Mouse (Mus musculus) limb, embryonic 13.5 days (tissue): Measurements from ENCODE around the gene Klk7. TPM values are rescaled to one million over a fixed set of nuclear protein-coding genes. Genes with fewer than 3 reads are reported as not detected.

ENCODE experiments used
- ATAC-seq: fragments of 200-750 bp; cut with Nextera tagmentation; 2 replicates; pipeline ENCODE4 v1.8.0; 2017; ENCODE audit warnings: low read depth, moderate number of reproducible peaks, moderate TSS enrichment; ENCODE audit not compliant: low FRiP score
- H3K27ac ChIP-seq: fragments of 300-500 bp; sonication (generic); 2 replicates; pipeline ENCODE4 v1.5.1; 2015; ENCODE audit warnings: inconsistent platforms, mild to moderate bottlenecking, moderate library complexity
- H3K27me3 ChIP-seq: fragments of 300-500 bp; sonication (generic); 2 replicates; pipeline ENCODE4 v1.6.1; 2015; ENCODE audit warnings: mild to moderate bottlenecking, inconsistent platforms
- H3K36me3 ChIP-seq: fragments of 300-500 bp; sonication (generic); 2 replicates; pipeline ENCODE4 v1.6.1; 2015; ENCODE audit warnings: inconsistent platforms, mild to moderate bottlenecking, moderate library complexity
- H3K4me1 ChIP-seq: fragments of 300-500 bp; sonication (generic); 2 replicates; pipeline ENCODE4 v1.6.1; 2015; ENCODE audit warnings: inconsistent platforms
- H3K4me2 ChIP-seq: fragments of 300-500 bp; sonication (generic); replicated peaks from 2 replicates; pipeline ENCODE4 v1.6.1; 2015; ENCODE audit warnings: inconsistent platforms, mild to moderate bottlenecking, moderate library complexity
- H3K4me3 ChIP-seq: fragments of 300-500 bp; sonication (generic); 2 replicates; pipeline ENCODE4 v1.5.1; 2015; ENCODE audit warnings: moderate library complexity, mild to moderate bottlenecking, inconsistent platforms
- H3K9ac ChIP-seq: fragments of 300-500 bp; sonication (generic); 2 replicates; pipeline ENCODE4 v1.6.1; 2015; ENCODE audit warnings: mild to moderate bottlenecking, inconsistent platforms
- H3K9me3 ChIP-seq: fragments of 300-500 bp; sonication (generic); 2 replicates; pipeline ENCODE4 v1.6.1; 2016; ENCODE audit warnings: inconsistent platforms
- WGBS: fragments of 180-500 bp; shearing (Covaris S2); methylation state at CpG from one replicate; pipeline ENCODE4 v1.1.7; 2015; 5-methylcytosine and 5-hydroxymethylcytosine counted together
- polyA plus RNA-seq: library from polyadenylated mRNA; unstranded; fragments of >200 nt; fragmentation: Nextera tagmentation; extraction: Ambion mirVana; gene quantifications from 2 replicates; pipeline ENCODE4 v1.2.1, GENCODE M21; 2015

The Klk7 gene
- polyA plus RNA-seq, 1 experiment from 2014 or later: not detected

- Histone ChIP-seq H3K27ac (no peak overlapping the region), H3K4me2 (no peak overlapping the region), H3K9ac (no peak overlapping the region), H3K4me3 (no peak overlapping the region), H3K4me1 (no peaks in the 10 kb centered on the region), H3K36me3 (no peaks in the 10 kb centered on the region), H3K9me3 (no peaks in the 10 kb centered on the region), H3K27me3 (no peaks in the 10 kb centered on the region)
- WGBS: 80% methylated on average over 9 of the region's 9 CpGs
- ATAC-seq: no peak
Measured at GRCm38 (mm10) chr7:43854642-43855380, 43.7 kb downstream of the Klk7 start.

- no peaks in the 10 kb centered on the region for H3K4me1 ChIP-seq
- H3K4me2 ChIP-seq: no peak overlapping the region
- no peak overlapping the region for H3K27ac ChIP-seq
- no peaks in the 10 kb centered on the region for H3K27me3 ChIP-seq
- no peak for ATAC-seq
- WGBS: 77% methylated on average over 3 of the region's 3 CpGs
- no peaks in the 10 kb centered on the region for H3K36me3 ChIP-seq
- H3K9me3 ChIP-seq: no peaks in the 10 kb centered on the region
- H3K4me3 ChIP-seq: no peak overlapping the region
- H3K9ac ChIP-seq: no peak overlapping the region
Measured at GRCm38 (mm10) chr7:43855709-43856108, 44.6 kb downstream of the Klk7 start.

GRCm38 (mm10) chr7:43856307-43856706 is 45.2 kb downstream of the Klk7 start:
- Histone ChIP-seq H3K4me2 (no peak overlapping the region), H3K9ac (no peak overlapping the region), H3K27me3 (no peaks in the 10 kb centered on the region), H3K4me1 (no peaks in the 10 kb centered on the region), H3K9me3 (no peaks in the 10 kb centered on the region), H3K36me3 (no peaks in the 10 kb centered on the region), H3K27ac (no peak overlapping the region), H3K4me3 (no peak overlapping the region)
- 80% methylated on average over 7 of the region's 7 CpGs for WGBS
- no peak for ATAC-seq

- Histone ChIP-seq H3K9ac (no peak overlapping the region), H3K36me3 (no peaks in the 10 kb centered on the region), H3K9me3 (no peaks in the 10 kb centered on the region), H3K27ac (no peak overlapping the region), H3K4me1 (no peaks in the 10 kb centered on the region), H3K27me3 (no peaks in the 10 kb centered on the region), H3K4me2 (no peak overlapping the region), H3K4me3 (no peak overlapping the region)
- 89% methylated on average over 12 of the region's 12 CpGs for WGBS
- ATAC-seq: no peak
Measured at GRCm38 (mm10) chr7:43857501-43857900, 46.4 kb downstream of the Klk7 start.

- Histone ChIP-seq H3K9ac (no peak overlapping the region), H3K4me1 (no peaks in the 10 kb centered on the region), H3K4me3 (no peak overlapping the region), H3K9me3 (no peaks in the 10 kb centered on the region), H3K27ac (no peak overlapping the region), H3K4me2 (no peak overlapping the region), H3K36me3 (no peaks in the 10 kb centered on the region), H3K27me3 (no peaks in the 10 kb centered on the region)
- ATAC-seq: no peak
- WGBS: 83% methylated on average over 8 of the region's 8 CpGs
Measured at GRCm38 (mm10) chr7:43860411-43860810, 49.3 kb downstream of the Klk7 start.

Other genes starting within 250 kb of the Klk7 start
- 4.8 and 4.9 TPM in 2 replicates for gene Zfp658, start 249.0 kb upstream of the Klk7 start, polyA plus RNA-seq
- gene Zfp719, start 231.7 kb upstream of the Klk7 start, polyA plus RNA-seq: 14.4 and 15.4 TPM in 2 replicates
- gene Zfp819, start 204.1 kb upstream of the Klk7 start, polyA plus RNA-seq: 0.27 and 0.33 TPM in 2 replicates
- gene Ceacam18, start 176.6 kb upstream of the Klk7 start, polyA plus RNA-seq: not detected in 2 replicates
- 0.62 and 0.70 TPM in 2 replicates for gene Siglece, start 151.1 kb upstream of the Klk7 start, polyA plus RNA-seq
- gene Ctu1, start 139.3 kb upstream of the Klk7 start, polyA plus RNA-seq: 15.0 and 15.2 TPM in 2 replicates
- gene Klk14, start 120.9 kb upstream of the Klk7 start, polyA plus RNA-seq: not detected in 2 replicates
- 0.37 and 0.79 TPM in 2 replicates for gene Klk13, start 98.7 kb upstream of the Klk7 start, polyA plus RNA-seq
- gene Klk12, start 42.4 kb upstream of the Klk7 start, polyA plus RNA-seq: not detected in 2 replicates
- gene Klk11, start 36.7 kb upstream of the Klk7 start, polyA plus RNA-seq: 0.27 and 0.70 TPM in 2 replicates
- 2.0 and 2.1 TPM in 2 replicates for gene Klk10, start 30.3 kb upstream of the Klk7 start, polyA plus RNA-seq
- 0.38 and 0.55 TPM in 2 replicates for gene Klk9, start 19.4 kb upstream of the Klk7 start, polyA plus RNA-seq
- 16.8 and 19.0 TPM in 2 replicates for gene Klk8, start 13.7 kb upstream of the Klk7 start, polyA plus RNA-seq
- not detected in 2 replicates for gene Klk6, start 13.2 kb downstream of the Klk7 start, polyA plus RNA-seq
- 0.26 and 0.27 TPM in 2 replicates for gene Klk5, start 30.7 kb downstream of the Klk7 start, polyA plus RNA-seq
- gene Klk4, start 69.9 kb downstream of the Klk7 start, polyA plus RNA-seq: 0.20 and 0.27 TPM in 2 replicates
- gene Klk15, start 122.4 kb downstream of the Klk7 start, polyA plus RNA-seq: not detected in 2 replicates
- gene Klk1b8, start 139.4 kb downstream of the Klk7 start, polyA plus RNA-seq: not detected in 2 replicates
- not detected in 2 replicates for gene Klk1b1, start 155.5 kb downstream of the Klk7 start, polyA plus RNA-seq
- not detected in 2 replicates for gene Klk1b9, start 164.8 kb downstream of the Klk7 start, polyA plus RNA-seq
- not detected in 2 replicates for gene Klk1b11, start 184.6 kb downstream of the Klk7 start, polyA plus RNA-seq
- not detected in 2 replicates for gene Klk1b26, start 200.9 kb downstream of the Klk7 start, polyA plus RNA-seq
- gene Klk1b27, start 241.0 kb downstream of the Klk7 start, polyA plus RNA-seq: not detected in 2 replicates